Mouse (Mus musculus): ENCODE measurements around the gene Fahd1.

The Fahd1 gene

GRCm38 (mm10) chr17:24841133-24841532 lies 9.0 kb downstream of the Fahd1 start:
- DNase-seq = peak; percentile 47 to 58

GRCm38 (mm10) chr17:24840341-24840740 lies 9.8 kb downstream of the Fahd1 start:
- no peak for DNase-seq

GRCm38 (mm10) chr17:24839842-24840241 lies 10.3 kb downstream of the Fahd1 start, which contains the start of gene Hagh:
Hagh (plus strand) TSS chr17:24840143.
- DNase-seq = no peak

- DNase-seq = no peak
Measured at GRCm38 (mm10) chr17:24821351-24822280, 28.5 kb downstream of the Fahd1 start.

- no peak for DNase-seq
Measured at GRCm38 (mm10) chr17:24819469-24819868, 30.7 kb downstream of the Fahd1 start.

GRCm38 (mm10) chr17:24818172-24818571 lies 32.0 kb downstream of the Fahd1 start:
- no peak for DNase-seq

- no peak for DNase-seq
Measured at GRCm38 (mm10) chr17:24817503-24817902, 32.7 kb downstream of the Fahd1 start.

- DNase-seq = no peak
Measured at GRCm38 (mm10) chr17:24815256-24815655, 34.9 kb downstream of the Fahd1 start.

GRCm38 (mm10) chr17:24812215-24812614 lies 37.9 kb downstream of the Fahd1 start:
- no peak for DNase-seq

GRCm38 (mm10) chr17:24811211-24811610 lies 39.0 kb downstream of the Fahd1 start:
- DNase-seq = no peak

- peak; percentile 86 to 89 for DNase-seq
Measured at GRCm38 (mm10) chr17:24803952-24804951, 45.9 kb downstream of the Fahd1 start, which contains the start of gene Meiob. Meiob (plus strand) TSS chr17:24804289.

GRCm38 (mm10) chr17:24800524-24800923 lies 49.6 kb downstream of the Fahd1 start:
- DNase-seq = no peak

- DNase-seq = no peak
Measured at GRCm38 (mm10) chr17:24799476-24799875, 50.7 kb downstream of the Fahd1 start.

Data from kidney, postnatal 4 days (tissue).